Comparison of ENCODE assay signal across 19 mouse cellular contexts in the genomic region with DNA sequence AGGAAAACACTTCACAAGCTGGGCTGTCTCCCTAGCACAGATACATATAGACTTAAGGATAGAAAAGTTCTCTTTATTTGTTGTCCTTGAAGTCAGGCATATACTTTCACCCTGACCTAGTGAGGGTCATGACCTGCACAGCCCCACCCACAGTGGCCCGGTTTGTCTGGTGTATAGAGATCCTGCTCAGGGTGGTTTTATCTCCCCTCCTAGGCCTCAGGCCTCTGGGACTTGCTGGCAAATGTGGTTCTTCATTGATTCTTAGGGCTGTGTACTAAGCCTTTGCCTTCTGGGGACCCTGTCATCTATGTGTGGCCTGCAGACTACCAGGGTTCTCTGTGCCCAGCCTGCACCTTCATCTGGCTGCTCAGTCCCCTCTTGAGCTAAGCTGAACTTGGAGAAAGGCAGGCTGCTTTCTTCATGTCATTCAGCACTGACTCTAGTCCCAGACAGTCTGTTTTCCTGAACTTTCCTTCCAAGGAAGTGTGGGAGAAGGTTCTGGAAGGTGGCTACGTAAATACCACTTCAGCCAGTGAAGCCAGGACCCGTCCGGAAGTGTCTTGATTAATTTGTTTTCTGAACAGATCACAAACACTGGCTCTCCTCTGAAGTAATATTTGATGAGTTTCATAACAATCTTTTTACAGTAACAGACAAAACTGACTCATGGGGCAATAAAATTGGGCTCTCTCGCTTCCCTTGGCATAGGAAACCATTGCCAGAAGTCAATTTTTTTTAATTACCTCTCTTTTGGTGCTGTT.
DNase-seq lines count a peak whose midpoint lies in the region; ATAC-seq and TF ChIP-seq lines count a peak whose summit lies in the region.
"Had no signal": no experiment of that assay in that cellular context is flagged by ENCODE, and none has a peak within 500 bp of the region (broad histone marks: within the 10 kb centered on the region; RNA-seq: fewer than 3 reads in every experiment).

No protein-coding gene starts in this region.

- DNase-seq in forebrain, embryonic 10.5 days (ENCODE audit: extremely low spot score, low spot score): no peak
- DNase-seq in forebrain, postnatal 0 days: no peak
- no peak for DNase-seq in kidney, postnatal 0 days (ENCODE audit: low spot score)
- no peak for DNase-seq in kidney, adult 11 months
- peak; percentile 32 for DNase-seq in 3T3-L1 (ENCODE audit: low read depth, low spot score)
- DNase-seq in fibroblast of lung, adult 2 months (ENCODE audit: low read depth): peak; percentile 56
- DNase-seq in embryo, embryonic 11 days: no peak
- DNase-seq in gastrocnemius, adult 18-20 months (ENCODE audit: low spot score): no peak
- DNase-seq: adrenal gland, adult 2 months; cerebellum, adult 9-10 months; heart, postnatal 36 days; kidney, adult 8-10 months; lung, postnatal 14 days; midbrain, embryonic 14.5 days; right cerebral cortex, postnatal 25 days had no signal

- H3K9me3 ChIP-seq in forebrain, embryonic 10.5 days: no peaks in the 10 kb centered on the region
- H3K9me3 ChIP-seq in forebrain, postnatal 0 days (ENCODE audit: low read length): no peaks in the 10 kb centered on the region
- H3K9me3 ChIP-seq in kidney, postnatal 0 days (replicated peaks; ENCODE audit: low read length): no peaks in the 10 kb centered on the region

- H3K27ac ChIP-seq in forebrain, embryonic 10.5 days: peak overlapping the region; percentile 63
- no peak overlapping the region for H3K27ac ChIP-seq in forebrain, postnatal 0 days (ENCODE audit: low read depth, low read length)
- H3K27ac ChIP-seq in kidney, postnatal 0 days: no peak overlapping the region
- H3K27ac ChIP-seq: layer of hippocampus, adult 2 months; left cerebral cortex, adult 2 months; liver, embryonic 14.5 days had no signal

- H3K9ac ChIP-seq in forebrain, postnatal 0 days: no peak overlapping the region
- H3K9ac ChIP-seq in kidney, postnatal 0 days (ENCODE audit: low read depth, low read length): no peak overlapping the region
- H3K9ac ChIP-seq: liver, embryonic 14.5 days had no signal

- H3K4me3 ChIP-seq in forebrain, embryonic 10.5 days: no peak overlapping the region
- no peak overlapping the region for H3K4me3 ChIP-seq in forebrain, postnatal 0 days (ENCODE audit: low read depth, low read length)
- no peak overlapping the region for H3K4me3 ChIP-seq in kidney, postnatal 0 days (replicated peaks; ENCODE audit: low read depth, low read length)
- H3K4me3 ChIP-seq: erythroblast, embryonic 14.5 days; layer of hippocampus, adult 2 months; left cerebral cortex, adult 2 months had no signal

- H3K4me2 ChIP-seq in forebrain, postnatal 0 days (ENCODE audit: low read depth): no peak overlapping the region
- no peak overlapping the region for H3K4me2 ChIP-seq in kidney, postnatal 0 days (ENCODE audit: low read length)

- 0 out of 2 replicates have a peak, but pooled peaks cover 4% of the 10 kb centered on the region for H3K27me3 ChIP-seq in forebrain, embryonic 10.5 days (ENCODE audit: poor library complexity, severe bottlenecking)
- no peaks in the 10 kb centered on the region for H3K27me3 ChIP-seq in forebrain, postnatal 0 days (ENCODE audit: insufficient read depth, low read length)
- no peaks in the 10 kb centered on the region for H3K27me3 ChIP-seq in kidney, postnatal 0 days (ENCODE audit: insufficient read depth, low read length)

- no peaks in the 10 kb centered on the region for H3K36me3 ChIP-seq in forebrain, embryonic 10.5 days (replicated peaks)
- no peaks in the 10 kb centered on the region for H3K36me3 ChIP-seq in forebrain, postnatal 0 days (ENCODE audit: insufficient read depth)
- H3K36me3 ChIP-seq in kidney, postnatal 0 days (ENCODE audit: insufficient read depth, low read length): no peaks in the 10 kb centered on the region

- H3K4me1 ChIP-seq in forebrain, embryonic 10.5 days: peaks cover 8% of the 10 kb centered on the region
- no peaks in the 10 kb centered on the region for H3K4me1 ChIP-seq in forebrain, postnatal 0 days (ENCODE audit: insufficient read depth)
- 0 out of 2 replicates have a peak, but pooled peaks cover 2% of the 10 kb centered on the region for H3K4me1 ChIP-seq in kidney, postnatal 0 days (replicated peaks; ENCODE audit: insufficient read depth, low read length)

- ATAC-seq in forebrain, postnatal 0 days: no peak
- ATAC-seq in kidney, postnatal 0 days (replicated peaks; ENCODE audit: low FRiP score, low read depth): 0 out of 2 replicates have a peak, but pooled peaks have one; percentile 8

- 83% methylated on average over 5 of the region's 5 CpGs for WGBS in forebrain, embryonic 10.5 days
- 88% methylated on average over 5 of the region's 5 CpGs for WGBS in forebrain, postnatal 0 days
- WGBS in kidney, postnatal 0 days: 62% methylated on average over 5 of the region's 5 CpGs

- TF ChIP-seq CTCF in forebrain, postnatal 0 days (IDR thresholded peaks at IDR 0.05; ENCODE audit: low read depth): no peak
- TF ChIP-seq CTCF in kidney, postnatal 0 days (IDR thresholded peaks at IDR 0.05; ENCODE audit: low read depth): no peak

Comparison
In these comparisons a context has a peak if more than half of its experiments do, and no peak if none do; other contexts are left out.
1. DNase-seq: peak in 3T3-L1 (single experiment) and fibroblast of lung, adult 2 months (single experiment); none in forebrain, embryonic 10.5 days (single experiment), forebrain, postnatal 0 days (single experiment), kidney, postnatal 0 days (single experiment), kidney, adult 11 months (single experiment), embryo, embryonic 11 days (single experiment) and gastrocnemius, adult 18-20 months (single experiment).